Mouse (Mus musculus): ENCODE data around the gene Prkce. TPM values are rescaled to one million over a fixed set of nuclear protein-coding genes. Genes with fewer than 3 reads are reported as not detected.

The Prkce gene
- polyA plus RNA-seq, 1 experiment from 2014 or later = 12.2 TPM

- H3K36me3 ChIP-seq (ENCODE audit: control insufficient read depth, insufficient read depth, low read length) = no peaks in the 10 kb centered on the region
- no peak overlapping the region for H3K9ac ChIP-seq (ENCODE audit: low read length)
- H3K27ac ChIP-seq (replicated peaks in 1 of 2; ENCODE audit: control insufficient read depth in 1 of 2, insufficient read depth in 1 of 2, low read depth in 2 of 2, low read length in 2 of 2) = no peak overlapping the region
- H3K4me2 ChIP-seq (ENCODE audit: low read length) = no peak overlapping the region
- H3K9me3 ChIP-seq (ENCODE audit: control insufficient read depth, low read length) = no peaks in the 10 kb centered on the region
- no peak for ATAC-seq (ENCODE audit: insufficient number of reproducible peaks, insufficient read depth, low FRiP score, low read depth)
- WGBS = 62% methylated on average over 4 of the region's 4 CpGs
- H3K27me3 ChIP-seq (ENCODE audit: control insufficient read depth, insufficient read depth, low read length) = no peaks in the 10 kb centered on the region
- H3K4me3 ChIP-seq (ENCODE audit: control insufficient read depth in 1 of 2, insufficient read depth in 1 of 2, low read depth in 1 of 2, low read length in 2 of 2) = no peak overlapping the region
- peaks cover 39 to 60% of the 10 kb centered on the region in 2 experiments for H3K4me1 ChIP-seq (ENCODE audit: control insufficient read depth in 2 of 2, insufficient read depth in 2 of 2, low read length in 2 of 2)
Observed at GRCm38 (mm10) chr17:86354101-86354500, 186.5 kb downstream of the Prkce start.

DNA sequence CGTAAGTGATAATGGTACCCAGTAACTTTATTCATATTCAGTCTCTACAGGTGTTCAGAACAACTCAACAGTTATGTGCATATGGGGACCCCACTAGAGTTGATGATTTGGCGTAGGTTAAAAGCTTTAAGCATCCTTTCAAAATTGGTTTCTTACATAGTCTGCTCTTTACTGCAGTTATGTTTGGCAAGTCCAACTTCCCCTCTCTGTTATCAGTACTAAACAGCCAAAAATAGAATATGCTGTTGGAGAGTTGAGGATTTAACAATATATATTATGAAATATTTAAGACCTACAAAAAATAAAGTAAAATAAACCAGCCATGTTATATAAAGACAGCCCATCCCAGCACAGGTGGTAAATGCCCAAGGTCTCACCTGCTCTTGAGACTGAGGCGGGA is 187.3 kb downstream of the Prkce start:
- no peaks in the 10 kb centered on the region for H3K9me3 ChIP-seq (ENCODE audit: control insufficient read depth, low read length)
- 70% methylated on average over 3 of the region's 3 CpGs for WGBS
- peaks cover 39 to 63% of the 10 kb centered on the region in 2 experiments for H3K4me1 ChIP-seq (ENCODE audit: control insufficient read depth in 2 of 2, insufficient read depth in 2 of 2, low read length in 2 of 2)
- H3K27me3 ChIP-seq (ENCODE audit: control insufficient read depth, insufficient read depth, low read length) = no peaks in the 10 kb centered on the region
- no peaks in the 10 kb centered on the region for H3K36me3 ChIP-seq (ENCODE audit: control insufficient read depth, insufficient read depth, low read length)
- H3K9ac ChIP-seq (ENCODE audit: low read length) = no peak overlapping the region
- no peak overlapping the region for H3K4me3 ChIP-seq (ENCODE audit: control insufficient read depth in 1 of 2, insufficient read depth in 1 of 2, low read depth in 1 of 2, low read length in 2 of 2)
- no peak for ATAC-seq (ENCODE audit: insufficient number of reproducible peaks, insufficient read depth, low FRiP score, low read depth)
- H3K4me2 ChIP-seq (ENCODE audit: low read length) = 0 out of 2 replicates have a peak overlapping the region, but pooled peaks have one; percentile 11
- H3K27ac ChIP-seq (replicated peaks in 1 of 2; ENCODE audit: control insufficient read depth in 1 of 2, insufficient read depth in 1 of 2, low read depth in 2 of 2, low read length in 2 of 2) = no peak overlapping the region

GRCm38 (mm10) chr17:86355318-86355717 is 187.7 kb downstream of the Prkce start:
- H3K4me1 ChIP-seq (ENCODE audit: control insufficient read depth in 2 of 2, insufficient read depth in 2 of 2, low read length in 2 of 2) = peaks cover 38 to 58% of the 10 kb centered on the region in 2 experiments
- H3K4me3 ChIP-seq (ENCODE audit: control insufficient read depth in 1 of 2, insufficient read depth in 1 of 2, low read depth in 1 of 2, low read length in 2 of 2) = no peak overlapping the region
- no peaks in the 10 kb centered on the region for H3K27me3 ChIP-seq (ENCODE audit: control insufficient read depth, insufficient read depth, low read length)
- no peak overlapping the region for H3K4me2 ChIP-seq (ENCODE audit: low read length)
- H3K27ac ChIP-seq (replicated peaks in 1 of 2; ENCODE audit: control insufficient read depth in 1 of 2, insufficient read depth in 1 of 2, low read depth in 2 of 2, low read length in 2 of 2) = no peak overlapping the region
- WGBS = 84% methylated on average over 2 of the region's 2 CpGs
- no peaks in the 10 kb centered on the region for H3K36me3 ChIP-seq (ENCODE audit: control insufficient read depth, insufficient read depth, low read length)
- ATAC-seq (ENCODE audit: insufficient number of reproducible peaks, insufficient read depth, low FRiP score, low read depth) = no peak
- no peaks in the 10 kb centered on the region for H3K9me3 ChIP-seq (ENCODE audit: control insufficient read depth, low read length)
- H3K9ac ChIP-seq (ENCODE audit: low read length) = no peak overlapping the region

DNA sequence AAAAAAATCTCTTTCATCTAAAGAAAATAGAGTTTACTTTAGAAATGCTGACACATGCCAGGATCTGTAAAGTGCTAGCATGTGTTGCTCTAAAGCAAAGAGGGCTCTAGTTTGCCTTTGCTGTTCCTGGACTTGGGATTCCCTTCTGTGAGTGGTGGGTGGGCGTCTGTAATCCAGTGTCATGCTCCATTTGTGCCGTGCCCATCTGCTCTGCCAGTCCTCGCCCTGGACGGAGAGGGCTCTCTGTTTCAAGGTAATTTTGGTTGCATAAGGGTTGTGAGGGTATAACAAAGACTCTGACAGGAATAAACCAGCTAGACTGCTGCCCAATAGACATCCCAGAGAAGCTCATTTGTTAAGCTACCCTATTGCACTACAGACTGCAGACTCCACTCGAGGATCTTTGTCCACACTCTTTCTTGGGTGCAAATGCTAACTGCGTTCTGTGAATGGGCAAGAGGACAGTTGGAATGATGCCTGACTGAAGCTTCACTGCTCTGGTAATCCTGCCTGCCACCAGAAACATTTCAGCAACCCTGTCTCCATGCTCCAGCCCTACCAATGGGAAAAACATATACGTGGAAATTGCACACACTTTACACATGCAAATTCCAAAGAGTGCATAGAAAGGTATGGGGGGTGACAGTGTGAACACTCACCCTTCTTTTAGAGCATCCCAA is 188.3 kb downstream of the Prkce start:
- no peak for ATAC-seq (ENCODE audit: insufficient number of reproducible peaks, insufficient read depth, low FRiP score, low read depth)
- Histone ChIP-seq H3K27ac (replicated peaks in 1 of 2; ENCODE audit: control insufficient read depth in 1 of 2, insufficient read depth in 1 of 2, low read depth in 2 of 2, low read length in 2 of 2) (no peak overlapping the region), H3K4me1 (ENCODE audit: control insufficient read depth in 2 of 2, insufficient read depth in 2 of 2, low read length in 2 of 2) (peaks cover 32 to 53% of the 10 kb centered on the region in 2 experiments), H3K9ac (ENCODE audit: low read length) (no peak overlapping the region), H3K4me2 (ENCODE audit: low read length) (no peak overlapping the region), H3K4me3 (ENCODE audit: control insufficient read depth in 1 of 2, insufficient read depth in 1 of 2, low read depth in 1 of 2, low read length in 2 of 2) (no peak overlapping the region), H3K27me3 (ENCODE audit: control insufficient read depth, insufficient read depth, low read length) (no peaks in the 10 kb centered on the region), H3K9me3 (ENCODE audit: control insufficient read depth, low read length) (no peaks in the 10 kb centered on the region), H3K36me3 (ENCODE audit: control insufficient read depth, insufficient read depth, low read length) (no peaks in the 10 kb centered on the region)
- WGBS = 81% methylated on average over 7 of the region's 7 CpGs

GRCm38 (mm10) chr17:86358388-86358787 is 190.8 kb downstream of the Prkce start:
- Histone ChIP-seq H3K4me1 (ENCODE audit: control insufficient read depth in 2 of 2, insufficient read depth in 2 of 2, low read length in 2 of 2) (peaks cover 25 to 38% of the 10 kb centered on the region in 2 experiments), H3K9ac (ENCODE audit: low read length) (no peak overlapping the region), H3K9me3 (ENCODE audit: control insufficient read depth, low read length) (no peaks in the 10 kb centered on the region), H3K4me2 (ENCODE audit: low read length) (no peak overlapping the region), H3K27ac (replicated peaks in 1 of 2; ENCODE audit: control insufficient read depth in 1 of 2, insufficient read depth in 1 of 2, low read depth in 2 of 2, low read length in 2 of 2) (peak overlapping the region; percentile 1 to 67; a peak in 2 of 4 replicates), H3K4me3 (ENCODE audit: control insufficient read depth in 1 of 2, insufficient read depth in 1 of 2, low read depth in 1 of 2, low read length in 2 of 2) (no peak overlapping the region), H3K27me3 (ENCODE audit: control insufficient read depth, insufficient read depth, low read length) (no peaks in the 10 kb centered on the region), H3K36me3 (ENCODE audit: control insufficient read depth, insufficient read depth, low read length) (no peaks in the 10 kb centered on the region)
- 11% methylated on average over 5 of the region's 5 CpGs for WGBS
- ATAC-seq (ENCODE audit: insufficient number of reproducible peaks, insufficient read depth, low FRiP score, low read depth) = peak; percentile 63; the same call in 1 of the 2 replicates

DNA sequence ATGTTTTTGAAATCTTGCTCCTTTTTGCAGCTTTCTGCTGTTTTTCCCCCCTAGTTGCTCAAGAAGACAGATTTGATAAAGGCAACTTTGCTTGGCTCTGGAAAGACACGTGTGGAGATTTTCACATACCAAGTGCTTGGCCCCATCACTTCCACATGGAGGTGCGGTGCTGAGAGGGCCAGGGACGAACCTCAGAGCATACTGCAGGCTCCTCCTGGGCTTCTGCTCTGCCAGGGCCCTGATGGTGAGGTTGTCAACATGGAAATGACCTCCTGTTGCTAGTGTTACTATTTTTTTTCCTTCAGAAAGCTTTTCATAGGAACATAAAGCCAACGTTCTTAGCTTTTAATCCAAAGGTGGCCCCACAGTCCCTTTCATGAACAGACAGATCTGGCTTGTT is 191.3 kb downstream of the Prkce start:
- no peak overlapping the region for H3K4me2 ChIP-seq (ENCODE audit: low read length)
- H3K4me3 ChIP-seq (ENCODE audit: control insufficient read depth in 1 of 2, insufficient read depth in 1 of 2, low read depth in 1 of 2, low read length in 2 of 2) = no peak overlapping the region
- peaks cover 21 to 33% of the 10 kb centered on the region in 2 experiments for H3K4me1 ChIP-seq (ENCODE audit: control insufficient read depth in 2 of 2, insufficient read depth in 2 of 2, low read length in 2 of 2)
- no peaks in the 10 kb centered on the region for H3K36me3 ChIP-seq (ENCODE audit: control insufficient read depth, insufficient read depth, low read length)
- WGBS = 26% methylated on average over 4 of the region's 4 CpGs
- H3K9me3 ChIP-seq (ENCODE audit: control insufficient read depth, low read length) = no peaks in the 10 kb centered on the region
- no peak overlapping the region for H3K9ac ChIP-seq (ENCODE audit: low read length)
- ATAC-seq (ENCODE audit: insufficient number of reproducible peaks, insufficient read depth, low FRiP score, low read depth) = no peak
- peak overlapping the region in 1 of 2 experiments; percentile 67; a peak in 2 of 4 replicates for H3K27ac ChIP-seq (replicated peaks in 1 of 2; ENCODE audit: control insufficient read depth in 1 of 2, insufficient read depth in 1 of 2, low read depth in 2 of 2, low read length in 2 of 2)
- H3K27me3 ChIP-seq (ENCODE audit: control insufficient read depth, insufficient read depth, low read length) = no peaks in the 10 kb centered on the region

DNA sequence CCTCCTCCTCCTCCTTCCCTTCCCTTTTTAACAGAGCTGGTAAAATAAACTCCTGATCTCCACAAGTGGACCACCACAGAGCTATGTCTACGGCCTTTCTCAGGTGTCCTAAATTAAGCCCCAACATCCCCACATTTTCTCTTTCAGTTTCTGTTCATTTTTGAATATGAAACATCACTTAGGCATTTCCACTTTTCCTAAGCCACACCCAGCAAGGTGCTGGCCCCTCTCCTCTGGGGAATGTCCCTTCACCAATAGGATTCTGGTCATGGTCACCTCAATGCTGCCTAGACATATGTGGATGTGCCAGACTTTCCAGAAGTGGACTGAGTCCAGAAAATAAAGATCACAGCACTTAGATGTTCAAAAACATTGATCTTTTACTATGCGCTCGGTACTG is 193.3 kb downstream of the Prkce start:
- 91% methylated on average over 3 of the region's 3 CpGs for WGBS
- peaks cover 26 to 32% of the 10 kb centered on the region in 2 experiments for H3K4me1 ChIP-seq (ENCODE audit: control insufficient read depth in 2 of 2, insufficient read depth in 2 of 2, low read length in 2 of 2)
- H3K27me3 ChIP-seq (ENCODE audit: control insufficient read depth, insufficient read depth, low read length) = no peaks in the 10 kb centered on the region
- H3K9me3 ChIP-seq (ENCODE audit: control insufficient read depth, low read length) = no peaks in the 10 kb centered on the region
- H3K9ac ChIP-seq (ENCODE audit: low read length) = no peak overlapping the region
- H3K4me2 ChIP-seq (ENCODE audit: low read length) = no peak overlapping the region
- no peak overlapping the region for H3K4me3 ChIP-seq (ENCODE audit: control insufficient read depth in 1 of 2, insufficient read depth in 1 of 2, low read depth in 1 of 2, low read length in 2 of 2)
- H3K27ac ChIP-seq (replicated peaks in 1 of 2; ENCODE audit: control insufficient read depth in 1 of 2, insufficient read depth in 1 of 2, low read depth in 2 of 2, low read length in 2 of 2) = no peak overlapping the region
- H3K36me3 ChIP-seq (ENCODE audit: control insufficient read depth, insufficient read depth, low read length) = no peaks in the 10 kb centered on the region
- no peak for ATAC-seq (ENCODE audit: insufficient number of reproducible peaks, insufficient read depth, low FRiP score, low read depth)

DNA sequence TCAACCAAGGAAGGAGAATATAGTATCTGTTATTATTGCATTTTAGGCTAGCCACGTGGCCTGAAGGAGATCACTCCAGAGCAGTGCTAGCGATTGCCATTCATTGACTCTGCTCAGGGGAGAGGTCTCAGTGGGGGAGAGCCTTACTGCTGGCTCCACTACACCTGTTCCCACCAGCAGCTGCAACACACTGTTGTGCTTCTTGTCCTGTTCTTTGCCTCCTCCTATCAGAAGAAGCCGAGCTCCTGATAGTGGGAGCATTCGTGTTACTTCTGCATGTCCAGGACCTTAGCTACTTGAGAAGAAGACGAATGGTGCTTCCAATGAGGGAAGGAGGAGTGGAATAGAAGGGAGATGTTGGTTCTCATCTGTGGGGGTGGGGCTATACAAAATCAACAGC is 195.8 kb downstream of the Prkce start:
- Histone ChIP-seq H3K9ac (ENCODE audit: low read length) (no peak overlapping the region), H3K4me1 (ENCODE audit: control insufficient read depth in 2 of 2, insufficient read depth in 2 of 2, low read length in 2 of 2) (peaks cover 30 to 45% of the 10 kb centered on the region in 2 experiments), H3K9me3 (ENCODE audit: control insufficient read depth, low read length) (no peaks in the 10 kb centered on the region), H3K4me2 (ENCODE audit: low read length) (no peak overlapping the region), H3K27me3 (ENCODE audit: control insufficient read depth, insufficient read depth, low read length) (no peaks in the 10 kb centered on the region), H3K36me3 (ENCODE audit: control insufficient read depth, insufficient read depth, low read length) (no peaks in the 10 kb centered on the region), H3K4me3 (ENCODE audit: control insufficient read depth in 1 of 2, insufficient read depth in 1 of 2, low read depth in 1 of 2, low read length in 2 of 2) (no peak overlapping the region), H3K27ac (replicated peaks in 1 of 2; ENCODE audit: control insufficient read depth in 1 of 2, insufficient read depth in 1 of 2, low read depth in 2 of 2, low read length in 2 of 2) (no peak overlapping the region)
- 66% methylated on average over 5 of the region's 5 CpGs for WGBS
- no peak for ATAC-seq (ENCODE audit: insufficient number of reproducible peaks, insufficient read depth, low FRiP score, low read depth)

Data from heart, embryonic 14.5 days (tissue).